Mouse (Mus musculus) mouse embryonic stem cell (cell line): ENCODE measurements at regions not wholly inside any gene's neighbourhood (a gene's known extent, or its start where the extent isn't known, plus 50 kb on each side); places are given as distances from the start of the nearest gene placed in this dataset.

ENCODE experiments used
- in situ Hi-C, 2 experiments: fragments of 300-500 bp; cut with MboI; formaldehyde crosslinking; loops; 1 replicate in 1 of 2; 3 replicates in 1 of 2; pipeline ENCODE4 v1.14.3; 2019 to 2020; ENCODE audit warnings: low sequenced_read_pairs in 2 of 2, low pct_unique_long_range_greater_than_20kb in 1 of 2, mixed read lengths in 1 of 2; ENCODE audit not compliant: unreplicated experiment in 1 of 2

GRCm38 (mm10) chr2:148563390-148563789, 109.0 kb upstream of the Nxt1 start:
- in situ Hi-C loops, result loop anchor here (25.0 kb wide), 2 partner anchors 176 to 426 kb away; partner anchors contain the start of gene Sstr4 (in 1 of the 2)

DNA sequence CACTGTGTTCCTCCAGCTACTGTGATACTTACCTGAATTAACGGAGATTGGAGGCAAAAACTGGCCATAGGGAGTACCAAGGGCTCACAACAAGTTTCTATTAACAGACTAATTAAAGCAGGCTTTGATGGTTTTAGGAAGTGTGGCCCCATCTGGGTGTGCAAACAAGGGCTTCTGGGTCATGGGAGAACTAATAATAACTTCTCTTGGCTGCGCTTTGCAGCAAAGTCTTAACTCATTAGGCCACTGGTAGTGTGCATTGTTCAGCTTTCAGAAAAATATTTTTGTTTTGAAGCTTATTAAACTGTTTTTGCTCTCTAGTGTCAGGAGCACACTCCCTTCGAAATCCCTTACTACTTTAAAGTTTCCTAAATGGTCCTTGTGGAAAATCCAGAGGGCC, 110.4 kb upstream of the Nxt1 start:
- in situ Hi-C loops, result loop anchor here (25.0 kb wide), 2 partner anchors 175 to 425 kb away; partner anchors contain the start of gene Sstr4 (in 1 of the 2)

DNA sequence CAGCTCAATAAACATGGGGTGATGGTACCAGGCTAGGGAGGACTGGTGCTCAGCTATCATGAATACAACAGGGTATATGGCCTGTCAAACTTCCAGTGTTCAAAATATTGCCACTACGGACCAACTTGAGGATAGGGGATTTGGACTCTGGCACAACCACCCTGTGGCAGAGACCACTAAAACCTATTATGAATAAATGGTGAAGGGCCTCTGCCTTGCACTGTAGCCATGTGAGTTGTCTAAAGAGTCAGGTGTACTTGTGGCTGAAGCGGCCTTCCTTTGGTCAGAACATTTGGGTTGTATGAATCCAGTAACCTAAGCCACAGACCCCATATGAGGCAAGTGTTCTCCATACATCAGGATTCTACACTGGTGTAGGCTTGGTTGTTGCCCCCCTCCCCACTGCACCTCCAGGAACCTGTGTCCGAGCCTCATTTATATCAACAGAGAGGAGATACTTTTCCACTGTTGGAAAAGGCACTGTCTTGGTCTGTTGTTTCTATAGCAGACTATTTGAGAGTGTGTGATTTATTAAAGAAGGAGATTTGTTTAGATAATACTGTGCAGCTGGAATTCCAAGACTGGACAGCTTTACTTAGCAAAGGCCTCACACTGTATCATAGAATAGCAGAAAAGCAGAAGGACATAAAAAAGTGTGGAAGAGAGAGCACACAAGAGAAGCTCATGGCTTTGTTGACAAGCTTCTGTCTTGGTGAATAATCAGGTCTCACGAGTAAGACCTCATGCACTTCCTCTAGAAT, 112.2 kb upstream of the Nxt1 start:
- in situ Hi-C loops, result loop anchor here (25.0 kb wide), 2 partner anchors 173 to 423 kb away; partner anchors contain the start of gene Sstr4 (in 1 of the 2)

DNA sequence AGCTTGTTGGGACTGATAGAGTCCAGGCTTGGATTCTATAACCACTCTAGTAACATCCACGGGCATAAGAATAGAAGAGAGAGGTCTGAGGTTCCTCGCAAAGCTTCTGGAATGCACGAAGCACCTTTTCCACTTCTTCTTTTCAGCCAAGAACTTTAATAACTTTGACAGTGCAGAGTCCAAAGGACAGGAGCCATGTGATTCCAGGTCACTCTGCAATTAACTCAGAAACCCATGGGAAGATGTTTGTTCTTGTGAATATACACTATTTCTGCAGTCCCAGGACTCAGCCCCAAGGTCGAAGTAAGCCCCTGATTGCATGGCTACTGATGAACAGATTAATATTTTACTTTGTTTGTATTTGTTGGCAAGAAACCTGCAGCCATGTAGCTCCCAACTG, 113.0 kb upstream of the Nxt1 start:
- in situ Hi-C loops, result loop anchor here (25.0 kb wide), 2 partner anchors 172 to 422 kb away; partner anchors contain the start of gene Sstr4 (in 1 of the 2)

GRCm38 (mm10) chr2:148558365-148558764, 114.0 kb upstream of the Nxt1 start:
- in situ Hi-C loops, result loop anchor here (25.0 kb wide), 2 partner anchors 171 to 421 kb away; partner anchors contain the start of gene Sstr4 (in 1 of the 2)

GRCm38 (mm10) chr2:148551207-148551606, 107.8 kb upstream of the Cd93 start:
- in situ Hi-C loops, result loop anchor here (25.0 kb wide), 2 partner anchors 164 to 414 kb away; partner anchors contain the start of gene Sstr4 (in 1 of the 2)

DNA sequence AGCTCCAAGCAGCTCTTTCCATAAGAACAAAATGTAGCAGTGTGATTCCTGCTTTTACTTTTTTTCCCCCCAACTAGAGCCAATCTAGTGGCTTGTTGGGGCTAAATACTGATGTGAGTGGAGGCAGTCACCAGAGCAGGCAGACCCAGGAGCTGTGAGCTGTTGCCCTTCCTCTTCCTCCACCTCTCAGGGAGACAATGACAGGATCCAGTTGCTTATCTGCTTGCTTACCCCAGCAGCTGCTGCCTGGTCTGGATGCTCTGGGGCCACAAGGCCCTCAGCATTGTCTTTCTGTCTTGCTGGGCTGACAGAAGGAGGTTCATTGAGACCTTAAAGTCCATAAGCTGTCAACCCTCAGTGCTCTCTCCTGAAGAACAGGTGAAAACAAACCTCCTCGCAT, 106.3 kb upstream of the Cd93 start:
- in situ Hi-C loops, result loop anchor here (25.0 kb wide), 2 partner anchors 162 to 412 kb away; partner anchors contain the start of gene Sstr4 (in 1 of the 2)

GRCm38 (mm10) chr2:148542340-148542739, 99.0 kb upstream of the Cd93 start:
- in situ Hi-C loops, result no loop called here

- in situ Hi-C loops, result no loop called here
These were observed 94.6 kb upstream of the Cd93 start for GRCm38 (mm10) chr2:148537914-148538510.

- in situ Hi-C loops, result no loop called here
These were observed 93.9 kb upstream of the Cd93 start for GRCm38 (mm10) chr2:148537251-148537650.

DNA sequence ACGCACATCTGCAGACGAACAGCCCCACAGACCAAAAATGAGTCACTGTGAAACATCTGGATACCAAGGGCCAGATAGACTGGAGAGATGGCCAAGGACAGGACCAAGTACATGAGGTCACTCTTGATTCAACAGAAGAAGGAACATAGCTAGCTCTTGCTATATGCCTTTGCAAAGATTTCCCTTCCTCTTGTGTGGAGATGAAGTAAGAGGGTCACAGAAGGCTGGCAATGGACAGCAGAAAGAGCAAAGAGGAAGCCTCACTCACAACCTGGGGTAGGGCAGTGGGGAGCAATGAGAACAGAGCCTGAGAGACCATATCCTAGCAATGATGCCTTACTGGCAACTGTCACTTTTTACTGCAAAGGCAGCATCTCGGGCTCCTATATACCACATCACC, 93.2 kb upstream of the Cd93 start:
- in situ Hi-C loops, result no loop called here

- in situ Hi-C loops, result no loop called here
These were observed 92.3 kb upstream of the Cd93 start for GRCm38 (mm10) chr2:148535562-148536180.

- in situ Hi-C loops, result no loop called here
These were observed 88.7 kb upstream of the Cd93 start for GRCm38 (mm10) chr2:148532051-148532450.

DNA sequence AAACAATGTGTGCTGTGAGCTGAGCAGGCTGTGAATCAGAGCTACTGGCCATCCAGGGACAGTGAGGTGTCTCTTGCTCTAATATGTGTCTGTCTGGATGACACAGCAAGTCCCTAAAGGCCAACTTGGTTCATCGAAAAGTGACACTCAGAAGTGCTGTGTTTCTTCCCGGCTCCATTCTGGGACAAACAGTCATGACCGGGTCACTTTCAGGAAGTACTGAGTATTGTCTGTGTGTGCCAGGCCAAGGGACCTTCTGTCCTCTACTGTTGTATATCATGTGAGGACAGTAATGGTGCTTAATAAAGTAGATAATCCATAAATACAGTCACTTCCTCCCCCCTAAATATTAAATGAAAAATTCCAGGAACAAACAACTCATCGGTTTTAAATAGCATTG, 87.2 kb upstream of the Cd93 start:
- in situ Hi-C loops, result no loop called here

GRCm38 (mm10) chr2:148529900-148530299, 86.5 kb upstream of the Cd93 start:
- in situ Hi-C loops, result no loop called here

- in situ Hi-C loops, result no loop called here
These were observed 84.4 kb upstream of the Cd93 start for GRCm38 (mm10) chr2:148527755-148528154.

- in situ Hi-C loops, result no loop called here
These were observed 82.1 kb upstream of the Cd93 start for GRCm38 (mm10) chr2:148525496-148525895.

DNA sequence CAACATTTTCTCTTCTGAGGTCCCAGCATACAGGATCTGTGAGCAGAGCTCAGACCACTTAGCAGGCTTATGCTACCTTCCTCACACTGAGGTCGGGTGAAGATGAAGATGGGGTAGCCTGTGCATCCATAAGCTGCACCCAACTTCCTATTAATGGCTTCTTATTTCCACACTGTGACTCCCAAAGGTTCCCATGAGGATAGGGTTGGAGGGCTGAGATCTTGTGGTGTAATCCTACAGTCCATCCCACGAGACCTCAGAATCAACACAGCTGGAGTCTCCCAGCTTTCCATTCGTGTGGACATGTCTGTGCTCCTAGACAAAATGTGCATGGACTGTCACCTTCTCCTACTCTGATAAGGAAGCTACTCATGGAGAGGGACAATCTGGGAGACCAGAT, 80.0 kb upstream of the Cd93 start:
- in situ Hi-C loops, result no loop called here

DNA sequence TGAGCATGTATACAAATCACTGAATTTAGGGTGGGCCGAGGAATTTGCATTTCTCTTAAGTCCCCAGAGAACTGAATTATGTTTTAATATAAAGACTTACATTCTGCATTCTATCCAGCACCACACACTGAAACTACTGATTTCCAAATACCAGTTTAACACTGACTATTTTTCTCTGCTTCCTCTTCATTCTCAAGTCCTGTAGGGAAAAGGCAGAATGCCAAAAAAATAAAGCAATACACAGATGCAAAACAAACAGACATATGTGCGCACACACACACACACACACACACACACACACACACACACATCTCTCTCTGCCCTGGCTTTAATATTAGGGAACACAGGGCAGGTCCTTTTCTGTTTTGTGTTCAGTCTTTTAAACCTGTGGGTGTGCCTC, 79.6 kb upstream of the Cd93 start:
- in situ Hi-C loops, result no loop called here
